Mouse (Mus musculus) lung, postnatal 25 days (tissue): ENCODE measurements around the gene Myl6.
"Not testable (repeated sequence)": the region's sequence is repeated elsewhere in the genome, so short reads cannot be mapped to it uniquely, and the experiment has no call there.

ENCODE experiments used
- DNase-seq: peaks from one replicate; pipeline ENCODE4 v3.0.0; 2022; ENCODE audit warnings: low spot score

Myl6 gene

GRCm38 (mm10) chr10:128509831-128510230 lies 15.9 kb upstream of the Myl6 start:
- DNase-seq, result no peak

GRCm38 (mm10) chr10:128509203-128509602 lies 15.3 kb upstream of the Myl6 start:
- DNase-seq, result no peak

GRCm38 (mm10) chr10:128508260-128508659 lies 14.3 kb upstream of the Myl6 start:
- DNase-seq, result no peak

GRCm38 (mm10) chr10:128505974-128506373 lies 12.0 kb upstream of the Myl6 start:
- DNase-seq, result no peak

GRCm38 (mm10) chr10:128505371-128505667 lies 11.4 kb upstream of the Myl6 start:
- DNase-seq, result not testable (repeated sequence)

GRCm38 (mm10) chr10:128504641-128505370 lies 10.9 kb upstream of the Myl6 start:
- peak; percentile 66 for DNase-seq

- no peak for DNase-seq
Observed at GRCm38 (mm10) chr10:128504012-128504411, 10.1 kb upstream of the Myl6 start.

GRCm38 (mm10) chr10:128503532-128503931 lies 9.6 kb upstream of the Myl6 start:
- DNase-seq, result no peak

- no peak for DNase-seq
Observed at GRCm38 (mm10) chr10:128502341-128502740, 8.4 kb upstream of the Myl6 start.

GRCm38 (mm10) chr10:128499116-128499671 lies 5.2 kb upstream of the Myl6 start:
- DNase-seq, result peak; percentile 57

GRCm38 (mm10) chr10:128498590-128498989 lies 4.6 kb upstream of the Myl6 start, which contains the start of gene Myl6b:
Gene Myl6b (minus strand): TSS chr10:128498685.
- peak; percentile 99 for DNase-seq

- DNase-seq, result no peak
Observed at GRCm38 (mm10) chr10:128497134-128497737, 3.3 kb upstream of the Myl6 start.

GRCm38 (mm10) chr10:128496509-128497077 lies 2.6 kb upstream of the Myl6 start:
- DNase-seq, result no peak

GRCm38 (mm10) chr10:128495903-128496302 lies 2.0 kb upstream of the Myl6 start:
- DNase-seq, result no peak

GRCm38 (mm10) chr10:128495270-128495669 lies 1.3 kb upstream of the Myl6 start:
- DNase-seq, result no peak

- no peak for DNase-seq
Observed at GRCm38 (mm10) chr10:128494667-128495245, 811 bp upstream of the Myl6 start.

GRCm38 (mm10) chr10:128493319-128493694 lies 638 bp downstream of the Myl6 start:
- DNase-seq, result no peak

- peak; percentile 90 for DNase-seq
Observed at GRCm38 (mm10) chr10:128492633-128493311, 1.2 kb downstream of the Myl6 start.

GRCm38 (mm10) chr10:128492051-128492450 lies 1.9 kb downstream of the Myl6 start:
- DNase-seq, result not testable (repeated sequence)

- peak; percentile 62 for DNase-seq
Observed at GRCm38 (mm10) chr10:128491495-128491894, 2.5 kb downstream of the Myl6 start.

- no peak for DNase-seq
Observed at GRCm38 (mm10) chr10:128490912-128491311, 3.0 kb downstream of the Myl6 start.

- no peak for DNase-seq
Observed at GRCm38 (mm10) chr10:128490232-128490631, 3.7 kb downstream of the Myl6 start.
